Mouse (Mus musculus) spleen, adult 2 months (tissue): ENCODE measurements around the gene Ccdc171. TPM values are rescaled to one million over a fixed set of nuclear protein-coding genes. Genes with fewer than 3 reads are reported as not detected.
"Not testable (repeated sequence)": the region's sequence is repeated elsewhere in the genome, so short reads cannot be mapped to it uniquely, and the experiment has no call there.

Experiments used
- DNase-seq, 2 experiments: peaks; one replicate each; pipeline versions ENCODE4 v3.0.0 to v3.0.0-alpha.2; 2012 to 2021; ENCODE audit warnings: low spot score in 2 of 2, low read depth in 1 of 2
- H3K27ac ChIP-seq: fragments of 200-500 bp; 2 replicates; pipeline ENCODE4 v1.5.1; 2012; ENCODE audit warnings: low read length, inconsistent platforms; ENCODE audit not compliant: insufficient read depth
- H3K27me3 ChIP-seq: fragments of 200-500 bp; 2 replicates; pipeline ENCODE4 v1.6.1; 2012; ENCODE audit warnings: mild to moderate bottlenecking, moderate library complexity, low read length, inconsistent platforms; ENCODE audit not compliant: control insufficient read depth, insufficient read depth
- H3K36me3 ChIP-seq: fragments of 200-500 bp; 2 replicates; pipeline ENCODE4 v1.6.1; 2012; ENCODE audit warnings: mild to moderate bottlenecking, low read length, inconsistent platforms; ENCODE audit not compliant: control insufficient read depth, insufficient read depth
- H3K4me1 ChIP-seq: fragments of 200-500 bp; 2 replicates; pipeline ENCODE4 v1.6.1; 2011; ENCODE audit warnings: inconsistent platforms; ENCODE audit not compliant: control insufficient read depth, insufficient read depth, insufficient read length
- H3K4me3 ChIP-seq: fragments of 200-500 bp; 2 replicates; pipeline ENCODE4 v1.5.1; 2011; ENCODE audit warnings: mild to moderate bottlenecking, inconsistent platforms; ENCODE audit not compliant: insufficient read depth, insufficient read length; ENCODE audit errors: extremely low read depth
- CTCF ChIP-seq: fragments of 200-500 bp; IDR thresholded peaks from 2 replicates; pipeline ENCODE4 v1.5.1; 2011; ENCODE audit warnings: mild to moderate bottlenecking, inconsistent platforms; ENCODE audit not compliant: insufficient read depth, insufficient read length, insufficient replicate concordance; ENCODE audit errors: extremely low read depth
- POLR2A ChIP-seq: fragments of 200-500 bp; IDR thresholded peaks from 2 replicates; pipeline ENCODE4 v1.6.1; 2011; ENCODE audit warnings: low read depth, low read length, inconsistent platforms
- WGBS: fragments of 180-500 bp; shearing (Covaris S2); methylation state at CpG from one replicate; pipeline ENCODE4 v1.1.7; 2018; 5-methylcytosine and 5-hydroxymethylcytosine counted together
- polyA plus RNA-seq: library from polyadenylated mRNA; depleted of rRNA; stranded (reverse); fragments of >200 nt; gene quantifications from 2 replicates; pipeline ENCODE4 v1.2.3, GENCODE M21; 2012

The Ccdc171 gene
- polyA plus RNA-seq, 1 experiment: 1.0 TPM

- Histone ChIP-seq H3K27me3 (no peaks in the 10 kb centered on the region), H3K4me3 (no peak overlapping the region), H3K36me3 (no peaks in the 10 kb centered on the region; the same call in 1 of the 2 replicates), H3K27ac (no peak overlapping the region), H3K4me1 (no peaks in the 10 kb centered on the region)
- WGBS: 87% methylated on average over 10 of the region's 10 CpGs
- TF ChIP-seq CTCF (no peak), POLR2A (no peak)
- DNase-seq: no peak
These were observed 131.2 kb downstream of the Ccdc171 start for GRCm38 (mm10) chr4:83656571-83656970.

- Histone ChIP-seq H3K27ac (no peak overlapping the region), H3K36me3 (no peaks in the 10 kb centered on the region; the same call in 1 of the 2 replicates), H3K4me1 (no peaks in the 10 kb centered on the region), H3K4me3 (no peak overlapping the region), H3K27me3 (no peaks in the 10 kb centered on the region)
- DNase-seq: no peak
- TF ChIP-seq POLR2A: no peak
- no peak for TF ChIP-seq CTCF
- 89% methylated on average over 6 of the region's 6 CpGs for WGBS
These were observed 131.7 kb downstream of the Ccdc171 start for GRCm38 (mm10) chr4:83657021-83657420.

GRCm38 (mm10) chr4:83658415-83658814 is 133.1 kb downstream of the Ccdc171 start:
- H3K4me1 ChIP-seq: no peaks in the 10 kb centered on the region
- no peaks in the 10 kb centered on the region; the same call in 1 of the 2 replicates for H3K36me3 ChIP-seq

GRCm38 (mm10) chr4:83659411-83659810 is 134.1 kb downstream of the Ccdc171 start:
- no peak overlapping the region for H3K4me3 ChIP-seq
- TF ChIP-seq POLR2A (no peak), CTCF (no peak)
- H3K27me3 ChIP-seq: no peaks in the 10 kb centered on the region
- H3K27ac ChIP-seq: no peak overlapping the region
- no peak for DNase-seq
- H3K4me1 ChIP-seq: no peaks in the 10 kb centered on the region
- 91% methylated on average over 11 of the region's 11 CpGs for WGBS
- no peaks in the 10 kb centered on the region; the same call in 1 of the 2 replicates for H3K36me3 ChIP-seq

More at GRCm38 (mm10) chr4:83658415-83658814, 133.1 kb downstream of the Ccdc171 start:
- no peak for DNase-seq
- TF ChIP-seq POLR2A (no peak), CTCF (no peak)
- H3K4me3 ChIP-seq: no peak overlapping the region
- no peaks in the 10 kb centered on the region for H3K27me3 ChIP-seq
- 94% methylated on average over 10 of the region's 10 CpGs for WGBS
- H3K27ac ChIP-seq: no peak overlapping the region

- TF ChIP-seq CTCF (no peak), POLR2A (no peak)
- Histone ChIP-seq H3K36me3 (no peaks in the 10 kb centered on the region; the same call in 1 of the 2 replicates), H3K27ac (no peak overlapping the region), H3K27me3 (no peaks in the 10 kb centered on the region), H3K4me3 (no peak overlapping the region), H3K4me1 (no peaks in the 10 kb centered on the region)
- 95% methylated on average over 1 of the region's 1 CpGs for WGBS
- DNase-seq: no peak
These were observed 136.3 kb downstream of the Ccdc171 start for GRCm38 (mm10) chr4:83661519-83662271.

GRCm38 (mm10) chr4:83662301-83662700 is 137.0 kb downstream of the Ccdc171 start:
- Histone ChIP-seq H3K27ac (no peak overlapping the region), H3K27me3 (no peaks in the 10 kb centered on the region), H3K4me3 (no peak overlapping the region), H3K4me1 (no peaks in the 10 kb centered on the region), H3K36me3 (no peaks in the 10 kb centered on the region; the same call in 1 of the 2 replicates)
- WGBS: 86% methylated on average over 4 of the region's 4 CpGs
- DNase-seq: no peak
- TF ChIP-seq POLR2A (no peak), CTCF (no peak)

- H3K36me3 ChIP-seq: no peaks in the 10 kb centered on the region
- H3K27ac ChIP-seq: no peak overlapping the region
- WGBS: 70% methylated on average over 2 of the region's 2 CpGs
- no peaks in the 10 kb centered on the region for H3K27me3 ChIP-seq
- TF ChIP-seq CTCF (no peak), POLR2A (no peak)
- DNase-seq: no peak
- no peaks in the 10 kb centered on the region for H3K4me1 ChIP-seq
- H3K4me3 ChIP-seq: no peak overlapping the region
These were observed 144.2 kb downstream of the Ccdc171 start for GRCm38 (mm10) chr4:83669552-83669951.

GRCm38 (mm10) chr4:83675308-83675707 is 150.0 kb downstream of the Ccdc171 start:
- H3K4me1 ChIP-seq, DNase-seq, H3K27me3 ChIP-seq, H3K36me3 ChIP-seq, H3K4me3 ChIP-seq, H3K27ac ChIP-seq: not testable (repeated sequence)
- 93% methylated on average over 4 of the region's 4 CpGs for WGBS
